ENCODE assay signal across 20 mouse cellular contexts in genomic region chr19:28764795-28765360, GRCm38 (mm10).
DNase-seq lines count a peak whose midpoint lies in the region; ATAC-seq and TF ChIP-seq lines count a peak whose summit lies in the region.
"Had no signal": no experiment of that assay in that cellular context is flagged by ENCODE, and none has a peak within 500 bp of the region (broad histone marks: within the 10 kb centered on the region; RNA-seq: fewer than 3 reads in every experiment).

No protein-coding gene starts in this region.

- no peak for TF ChIP-seq CTCF in lung, adult 2 months (IDR thresholded peaks at IDR 0.05; ENCODE audit: insufficient read depth, low read length)

- intact Hi-C loops in left cerebral cortex, postnatal 36 days (cut with DNase I): loop anchor here (10.0 kb wide), 1 partner anchor 600 kb away; no protein-coding TSS in a partner anchor

- H3K4me3 ChIP-seq in lung, adult 2 months (replicated peaks; ENCODE audit: extremely low read depth, low read depth, low read length): no peak overlapping the region
- no peak overlapping the region for H3K4me3 ChIP-seq in forebrain, embryonic 16.5 days (replicated peaks; ENCODE audit: low read length)
- H3K4me3 ChIP-seq: embryonic facial prominence, embryonic 15.5 days; heart, embryonic 10.5 days; limb, embryonic 12.5 days had no signal

- no peaks in the 10 kb centered on the region for H3K9me3 ChIP-seq in forebrain, embryonic 16.5 days (ENCODE audit: control insufficient read depth, low read length)
- H3K9me3 ChIP-seq: embryonic facial prominence, embryonic 15.5 days; heart, embryonic 10.5 days; limb, embryonic 12.5 days had no signal

- H3K27ac ChIP-seq in forebrain, embryonic 16.5 days (ENCODE audit: low read length): no peak overlapping the region
- H3K27ac ChIP-seq: embryonic facial prominence, embryonic 15.5 days; heart, embryonic 10.5 days; limb, embryonic 12.5 days; liver, embryonic 14.5 days had no signal

- H3K27me3 ChIP-seq in forebrain, embryonic 16.5 days (replicated peaks; ENCODE audit: control insufficient read depth, insufficient read depth, low read length): no peaks in the 10 kb centered on the region
- H3K27me3 ChIP-seq: embryonic facial prominence, embryonic 15.5 days; limb, embryonic 12.5 days had no signal

- H3K9ac ChIP-seq in forebrain, embryonic 16.5 days (replicated peaks; ENCODE audit: low read depth, low read length): no peak overlapping the region
- H3K9ac ChIP-seq: embryonic facial prominence, embryonic 15.5 days; limb, embryonic 12.5 days; liver, embryonic 14.5 days had no signal

- no peak for ATAC-seq in forebrain, embryonic 16.5 days
- ATAC-seq in cerebellum, adult (ENCODE audit: insufficient number of reproducible peaks, low FRiP score, low TSS enrichment): no peak
- ATAC-seq: activated CD4-positive, CD25-positive, alpha-beta regulatory T cell, adult 4 months had no signal

- TF ChIP-seq POLR2A in lung, adult 2 months (IDR thresholded peaks at IDR 0.05; ENCODE audit: borderline replicate concordance, extremely low read depth, low read depth, low read length): no peak

- H3K4me2 ChIP-seq in forebrain, embryonic 16.5 days (ENCODE audit: low read length): no peak overlapping the region
- H3K4me2 ChIP-seq: embryonic facial prominence, embryonic 15.5 days; limb, embryonic 12.5 days had no signal

- no peaks in the 10 kb centered on the region for H3K36me3 ChIP-seq in forebrain, embryonic 16.5 days (ENCODE audit: control insufficient read depth, insufficient read depth)
- H3K36me3 ChIP-seq: embryonic facial prominence, embryonic 15.5 days; heart, embryonic 10.5 days; limb, embryonic 12.5 days had no signal

- H3K4me1 ChIP-seq in lung, adult 2 months (ENCODE audit: control insufficient read depth, insufficient read depth, low read length): no peaks in the 10 kb centered on the region
- no peaks in the 10 kb centered on the region for H3K4me1 ChIP-seq in forebrain, embryonic 16.5 days (replicated peaks; ENCODE audit: control insufficient read depth, insufficient read depth, low read length)
- H3K4me1 ChIP-seq: embryonic facial prominence, embryonic 15.5 days; limb, embryonic 12.5 days had no signal

- peak; percentile 34 to 60 for DNase-seq in lung, adult 18-20 months
- no peak for DNase-seq in lung, adult 2 months
- peak; percentile 70 for DNase-seq in ZHBTc4 (ENCODE audit: low read depth, low spot score)
- peak; percentile 25 for DNase-seq in lung, postnatal 25 days (ENCODE audit: low spot score)
- no peak for DNase-seq in left cerebral cortex, postnatal 36 days (ENCODE audit: low spot score in 2 of 2)
- DNase-seq: adrenal gland, postnatal 10 days; cerebellum, postnatal 10 days; heart, postnatal 10 days; kidney, adult 9 months; kidney, postnatal 36 days; layer of hippocampus, adult 9-11 months; midbrain, embryonic 14.5 days; spleen, adult 18-20 months had no signal

- WGBS in lung, adult 2 months: 61% methylated on average over 11 of the region's 11 CpGs
- 83% methylated on average over 11 of the region's 11 CpGs for WGBS in forebrain, embryonic 16.5 days

Comparison
In these comparisons a context has a peak if more than half of its experiments do, and no peak if none do; other contexts are left out.
1. DNase-seq: peak in lung, adult 18-20 months (2 of 2), ZHBTc4 (single experiment) and lung, postnatal 25 days (single experiment); none in lung, adult 2 months (single experiment) and left cerebral cortex, postnatal 36 days (0 of 2).